Mouse (Mus musculus) CH12.LX (cell line): Measurements from ENCODE around the gene Crip1. TPM values are rescaled to one million over a fixed set of nuclear protein-coding genes. Genes with fewer than 3 reads are reported as not detected.

Source experiments
- DNase-seq: peaks from one replicate; pipeline ENCODE4 v3.0.0-alpha.2; 2013; ENCODE audit errors: extremely low read depth
- H3K27ac ChIP-seq: 2 replicates; pipeline ENCODE4 v1.5.1; 2012; ENCODE audit warnings: low read depth, mild to moderate bottlenecking, control low read depth, moderate library complexity; ENCODE audit not compliant: insufficient read depth
- H3K27me3 ChIP-seq: replicated peaks from 2 replicates; pipeline ENCODE3; 2012; ENCODE audit warnings: inconsistent platforms
- H3K36me3 ChIP-seq, 2 experiments: replicated peaks in 1 of 2; 2 replicates each; pipeline versions ENCODE3 to v1.6.1; 2012; ENCODE audit warnings: inconsistent platforms in 1 of 2, low read length in 1 of 2, mild to moderate bottlenecking in 1 of 2, mixed read lengths in 1 of 2, moderate library complexity in 1 of 2; ENCODE audit not compliant: control insufficient read depth in 1 of 2, insufficient read depth in 1 of 2
- H3K4me1 ChIP-seq, 2 experiments: 2 replicates each; pipeline ENCODE4 v1.6.1; 2012; ENCODE audit warnings: inconsistent platforms in 1 of 2, moderate library complexity in 1 of 2; ENCODE audit not compliant: insufficient read depth in 2 of 2, control insufficient read depth in 1 of 2
- H3K4me2 ChIP-seq: 2 replicates; pipeline ENCODE4 v1.6.1; 2012; ENCODE audit warnings: low read depth, mild to moderate bottlenecking, control low read depth; ENCODE audit not compliant: poor library complexity, insufficient read depth, severe bottlenecking
- H3K4me3 ChIP-seq, 3 experiments: fragments of 150-350 bp in 1 of 3; sonication (generic) in 1 of 3; replicated peaks in 1 of 3; 2 replicates each; pipeline versions ENCODE3 to v1.5.1; 2011 to 2012; ENCODE audit warnings: low read depth in 2 of 3, low read length in 2 of 3, mild to moderate bottlenecking in 2 of 3, moderate library complexity in 2 of 3, control low read depth in 1 of 3, improper control_type of control experiment in 1 of 3, inconsistent platforms in 1 of 3, mixed read lengths in 1 of 3; ENCODE audit not compliant: poor library complexity in 1 of 3
- H3K79me2 ChIP-seq: replicated peaks from 2 replicates; pipeline ENCODE4 v1.6.1; 2012; ENCODE audit warnings: mild to moderate bottlenecking, moderate library complexity; ENCODE audit not compliant: control insufficient read depth, poor library complexity, insufficient read depth, severe bottlenecking; ENCODE audit errors: extremely low read depth
- H3K9ac ChIP-seq: 2 replicates; pipeline ENCODE4 v1.6.1; 2012; ENCODE audit warnings: low read depth, mild to moderate bottlenecking, control low read depth, moderate library complexity; ENCODE audit not compliant: insufficient read depth
- H3K9me3 ChIP-seq: replicated peaks from 2 replicates; pipeline ENCODE3; 2012; ENCODE audit warnings: low read length, inconsistent platforms, mixed read lengths
- BHLHE40 ChIP-seq: IDR thresholded peaks from 2 replicates; pipeline ENCODE4 v1.6.1; 2011; ENCODE audit warnings: mild to moderate bottlenecking, low read depth, low read length, improper control_type of control experiment
- CTCF ChIP-seq, 2 experiments: IDR thresholded peaks in 1 of 2; conservative IDR thresholded peaks in 1 of 2; 2 replicates each; pipeline ENCODE4 v1.5.1; 2011 to 2012; ENCODE audit warnings: low read depth in 2 of 2, low read length in 2 of 2, improper control_type of control experiment in 1 of 2, inconsistent platforms in 1 of 2, mild to moderate bottlenecking in 1 of 2, moderate library complexity in 1 of 2
- ELF1 ChIP-seq: IDR thresholded peaks from 2 replicates; pipeline ENCODE4 v1.6.1; 2014; ENCODE audit warnings: low read depth, mild to moderate bottlenecking, inconsistent platforms, low read length, improper control_type of control experiment
- EP300 ChIP-seq: IDR thresholded peaks from 2 replicates; pipeline ENCODE4 v1.6.1; 2011; ENCODE audit warnings: low read length, improper control_type of control experiment
- ETS1 ChIP-seq: conservative IDR thresholded peaks from 2 replicates; pipeline ENCODE4 v1.6.1; 2012; ENCODE audit warnings: low read depth, mild to moderate bottlenecking, inconsistent platforms, low read length, improper control_type of control experiment, moderate library complexity
- GABPA ChIP-seq: IDR thresholded peaks from 2 replicates; pipeline ENCODE4 v1.6.1; 2012; ENCODE audit warnings: low read depth, low read length, improper control_type of control experiment, inconsistent platforms; ENCODE audit not compliant: insufficient replicate concordance
- IRF4 ChIP-seq: IDR thresholded peaks from 2 replicates; pipeline ENCODE4 v1.6.1; 2014; ENCODE audit warnings: low read depth, mild to moderate bottlenecking, inconsistent platforms, low read length, improper control_type of control experiment
- JUND ChIP-seq: conservative IDR thresholded peaks from 2 replicates; pipeline ENCODE4 v1.6.1; 2011; ENCODE audit warnings: low read depth, low read length, improper control_type of control experiment
- MAZ ChIP-seq: IDR thresholded peaks from 2 replicates; pipeline ENCODE4 v1.6.1; 2012; ENCODE audit warnings: low read depth, mild to moderate bottlenecking, inconsistent platforms, low read length, improper control_type of control experiment, moderate library complexity
- MXI1 ChIP-seq: IDR thresholded peaks from 2 replicates; pipeline ENCODE4 v1.6.1; 2011; ENCODE audit warnings: mild to moderate bottlenecking, low read depth, low read length, improper control_type of control experiment
- MYC ChIP-seq: IDR thresholded peaks from 2 replicates; pipeline ENCODE4 v1.6.1; 2011; ENCODE audit warnings: low read depth, mild to moderate bottlenecking, improper control_type of control experiment, low read length
- NELFE ChIP-seq: IDR thresholded peaks from 2 replicates; pipeline ENCODE4 v1.6.1; 2011; ENCODE audit warnings: low read depth, low read length, improper control_type of control experiment
- POLR2A ChIP-seq: IDR thresholded peaks from 2 replicates; pipeline ENCODE4 v1.6.1; 2011; ENCODE audit warnings: low read depth, mild to moderate bottlenecking, improper control_type of control experiment, low read length
- RAD21 ChIP-seq: IDR thresholded peaks from 2 replicates; pipeline ENCODE4 v1.6.1; 2011; ENCODE audit warnings: low read depth, mild to moderate bottlenecking, low read length, improper control_type of control experiment, moderate library complexity
- RCOR1 ChIP-seq: conservative IDR thresholded peaks from 2 replicates; pipeline ENCODE4 v1.6.1; 2012; ENCODE audit warnings: low read depth, mild to moderate bottlenecking, inconsistent platforms, low read length, improper control_type of control experiment
- SIN3A ChIP-seq: IDR thresholded peaks from 2 replicates; pipeline ENCODE4 v1.6.1; 2012; ENCODE audit warnings: low read length, improper control_type of control experiment, inconsistent platforms
- TBP ChIP-seq: conservative IDR thresholded peaks from 2 replicates; pipeline ENCODE4 v1.6.1; 2011; ENCODE audit warnings: low read depth, low read length, improper control_type of control experiment
- TCF12 ChIP-seq: IDR thresholded peaks from 2 replicates; pipeline ENCODE4 v1.6.1; 2014; ENCODE audit warnings: low read depth, mild to moderate bottlenecking, inconsistent platforms, low read length, improper control_type of control experiment
- USF1 ChIP-seq: IDR thresholded peaks from 2 replicates; pipeline ENCODE4 v1.6.1; 2014; ENCODE audit warnings: low read depth, mild to moderate bottlenecking, inconsistent platforms, low read length, improper control_type of control experiment
- ZKSCAN1 ChIP-seq: IDR thresholded peaks from 2 replicates; pipeline ENCODE4 v1.6.1; 2012; ENCODE audit warnings: low read depth, inconsistent platforms, low read length, improper control_type of control experiment, borderline replicate concordance
- ZMIZ1 ChIP-seq: IDR thresholded peaks from 2 replicates; pipeline ENCODE4 v1.6.1; 2012; ENCODE audit warnings: low read depth, mild to moderate bottlenecking, inconsistent platforms, low read length, improper control_type of control experiment
- dilution Hi-C: fragments of 300-500 bp; cut with MboI; formaldehyde crosslinking; loops from 2 replicates; pipeline ENCODE4 v1.14.3; 2020; ENCODE audit warnings: low sequenced_read_pairs; ENCODE audit not compliant: extremely low pct_unique_long_range_greater_than_20kb, extremely low pct_ligation_motif_present
- in situ Hi-C: fragments of 300-500 bp; cut with MboI; formaldehyde crosslinking; loops from 3 replicates; pipeline ENCODE4 v1.14.3; 2019; ENCODE audit warnings: low sequenced_read_pairs, low pct_ligation_motif_present, low pct_unique_long_range_greater_than_20kb, mixed read lengths
- polyA plus RNA-seq: library from polyadenylated mRNA; unstranded; fragments of >175 nt; gene quantifications from 2 replicates; pipeline ENCODE4 v1.2.1, GENCODE M21; 2012; ENCODE audit warnings: low read depth; ENCODE audit not compliant: insufficient read length
- total RNA-seq, 2 experiments: library from RNA; depleted of rRNA; stranded (reverse); fragments of 300-350 nt in 1 of 2; fragments of >200 nt in 1 of 2; gene quantifications; 2 replicates each; pipeline ENCODE4 v1.2.3; 2012 to 2014

Gene Crip1
- total and polyA plus RNA-seq, 3 experiments: 2.0 to 77.2 (median 2.8) TPM

DNA sequence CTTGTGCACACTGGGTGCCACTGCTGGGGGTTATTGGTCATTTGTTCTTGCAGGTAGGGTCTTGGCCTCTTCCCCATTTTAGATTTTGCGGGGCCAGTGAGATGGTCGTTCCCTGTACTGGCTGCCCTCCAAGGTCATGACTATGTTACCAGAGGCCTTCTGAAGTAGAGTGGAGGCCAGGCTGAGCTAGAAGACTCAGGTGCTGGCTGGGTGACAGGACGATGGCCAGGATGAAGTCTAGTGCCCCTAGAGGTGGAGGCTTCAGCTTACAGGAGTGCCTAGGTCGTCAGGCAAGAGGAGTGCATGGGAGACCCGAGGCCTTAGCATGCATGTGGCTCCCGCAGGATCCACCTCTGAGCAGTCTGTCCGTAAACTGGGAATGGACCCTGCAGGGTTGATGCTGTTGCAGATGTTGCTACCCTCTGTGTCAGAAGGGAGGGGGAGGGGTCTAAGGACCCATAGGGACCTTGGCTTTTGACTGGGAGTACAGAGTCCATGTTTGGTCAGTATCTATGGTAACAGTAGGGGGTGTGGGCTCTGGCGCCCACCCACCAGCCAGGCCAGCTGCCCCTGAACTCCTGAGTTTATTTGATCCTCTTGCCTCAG lies 42.2 kb upstream of the Crip1 start:
- in situ Hi-C loops (no loop called here), dilution Hi-C loops (no loop called here)
- Histone ChIP-seq H3K4me3 (no peak overlapping the region), H3K9me3 (no peaks in the 10 kb centered on the region), H3K27ac (no peak overlapping the region), H3K36me3 (peaks cover 4 to 76% of the 10 kb centered on the region in 2 experiments), H3K4me1 (peaks cover 21 to 53% of the 10 kb centered on the region in 2 experiments), H3K4me2 (no peak overlapping the region), H3K79me2 (peaks cover 57% of the 10 kb centered on the region), H3K9ac (no peak overlapping the region), H3K27me3 (no peaks in the 10 kb centered on the region)
- peak; percentile 40 for DNase-seq
- TF ChIP-seq ELF1 (no peak), CTCF (conservative IDR thresholded peaks at IDR 0.05 in 1 of 2, IDR thresholded peaks at IDR 0.05 in 1 of 2; ENCODE audit: low read depth in 2 of 2, low read length in 2 of 2) (peak; percentile 12 to 55; a peak in 2 of 4 replicates), POLR2A (0 out of 2 replicates have a peak, but pooled peaks have one; percentile 15)

DNA sequence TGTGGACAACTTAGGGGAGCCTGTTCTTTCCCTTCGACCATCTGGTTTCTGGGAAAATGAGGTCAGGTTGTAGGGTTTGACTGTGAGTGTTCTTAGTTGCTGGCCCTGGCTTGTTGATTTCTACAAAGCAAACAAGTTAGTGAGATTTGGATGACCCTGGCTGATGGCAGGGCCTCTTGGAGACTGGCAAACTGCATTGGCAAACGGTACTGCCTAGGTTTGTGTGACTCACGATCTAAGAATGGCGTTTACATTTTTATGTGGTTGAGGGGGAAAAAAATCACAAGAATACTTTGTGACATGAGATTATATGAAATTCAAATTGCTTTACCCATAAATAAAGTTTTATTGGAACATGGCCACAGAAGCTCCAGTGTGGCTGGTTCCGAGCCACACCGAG lies 39.7 kb upstream of the Crip1 start:
- no peak for DNase-seq
- in situ Hi-C loops (loop anchor here (5.0 kb wide), 1 partner anchor 34 kb away; the partner anchor contains the start of gene Tex22), dilution Hi-C loops (no loop called here)
- Histone ChIP-seq H3K36me3 (peaks cover 7 to 77% of the 10 kb centered on the region in 2 experiments), H3K4me3 (no peak overlapping the region), H3K27me3 (no peaks in the 10 kb centered on the region), H3K4me2 (no peak overlapping the region), H3K27ac (no peak overlapping the region), H3K9me3 (no peaks in the 10 kb centered on the region), H3K9ac (no peak overlapping the region), H3K79me2 (peaks cover 54% of the 10 kb centered on the region), H3K4me1 (peaks cover 4 to 35% of the 10 kb centered on the region in 2 experiments; a peak in 2 of 4 replicates)
- TF ChIP-seq ZKSCAN1: no peak
- no peak for TF ChIP-seq EP300
- TF ChIP-seq MXI1: no peak
- no peak for TF ChIP-seq RCOR1
- no peak for TF ChIP-seq JUND
- TF ChIP-seq IRF4: no peak
- TF ChIP-seq TCF12: no peak
- no peak for TF ChIP-seq TBP
- no peak for TF ChIP-seq SIN3A
- TF ChIP-seq RAD21: no peak
- no peak for TF ChIP-seq ZMIZ1
- no peak for TF ChIP-seq MYC
- no peak for TF ChIP-seq ETS1
- TF ChIP-seq CTCF (conservative IDR thresholded peaks at IDR 0.05 in 1 of 2, IDR thresholded peaks at IDR 0.05 in 1 of 2; ENCODE audit: low read depth in 2 of 2, low read length in 2 of 2): no peak
- TF ChIP-seq MAZ: no peak
- TF ChIP-seq GABPA: no peak
- TF ChIP-seq BHLHE40: no peak
- TF ChIP-seq USF1: no peak
- TF ChIP-seq NELFE: no peak
